Mouse (Mus musculus): ENCODE measurements around the gene Tex2. TPM values are rescaled to one million over a fixed set of nuclear protein-coding genes. Genes with fewer than 3 reads are reported as not detected.

Gene Tex2
- polyA plus RNA-seq, 1 experiment = 13.2 TPM

GRCm38 (mm10) chr11:106489036-106489693 is 124.1 kb downstream of the Tex2 start:
- no peak overlapping the region for H3K4me3 ChIP-seq (ENCODE audit: control insufficient read depth, insufficient read depth, low read length)
- peaks cover 3% of the 10 kb centered on the region; the same call in 1 of the 2 replicates for H3K27me3 ChIP-seq (ENCODE audit: control insufficient read depth, insufficient read depth, low read length)
- TF ChIP-seq CTCF (IDR thresholded peaks at IDR 0.05; ENCODE audit: borderline replicate concordance, control insufficient read depth, extremely low read depth, insufficient read depth, low read length, poor library complexity) (no peak), POLR2A (IDR thresholded peaks at IDR 0.05; ENCODE audit: control insufficient read depth, extremely low read depth, insufficient read depth, low read length, poor library complexity) (no peak)
- DNase-seq = no peak
- no peaks in the 10 kb centered on the region for H3K36me3 ChIP-seq (ENCODE audit: control insufficient read depth, insufficient read depth, low read length)
- H3K27ac ChIP-seq (ENCODE audit: control insufficient read depth, insufficient read depth, low read length) = no peak overlapping the region
- WGBS = 74% methylated on average over 7 of the region's 7 CpGs
- H3K4me1 ChIP-seq (replicated peaks; ENCODE audit: control insufficient read depth, insufficient read depth, low read length) = peaks cover 9% of the 10 kb centered on the region

- Histone ChIP-seq H3K27ac (ENCODE audit: control insufficient read depth, insufficient read depth, low read length) (no peak overlapping the region), H3K4me3 (ENCODE audit: control insufficient read depth, insufficient read depth, low read length) (peak overlapping the region; percentile 29), H3K27me3 (ENCODE audit: control insufficient read depth, insufficient read depth, low read length) (peaks cover 3% of the 10 kb centered on the region; the same call in 1 of the 2 replicates), H3K36me3 (ENCODE audit: control insufficient read depth, insufficient read depth, low read length) (no peaks in the 10 kb centered on the region), H3K4me1 (replicated peaks; ENCODE audit: control insufficient read depth, insufficient read depth, low read length) (peaks cover 9% of the 10 kb centered on the region)
- 14% methylated on average over 17 of the region's 17 CpGs for WGBS
- TF ChIP-seq CTCF (IDR thresholded peaks at IDR 0.05; ENCODE audit: borderline replicate concordance, control insufficient read depth, extremely low read depth, insufficient read depth, low read length, poor library complexity) (no peak), POLR2A (IDR thresholded peaks at IDR 0.05; ENCODE audit: control insufficient read depth, extremely low read depth, insufficient read depth, low read length, poor library complexity) (no peak)
- DNase-seq = no peak
These were observed 125.1 kb downstream of the Tex2 start for GRCm38 (mm10) chr11:106488126-106488561.

DNA sequence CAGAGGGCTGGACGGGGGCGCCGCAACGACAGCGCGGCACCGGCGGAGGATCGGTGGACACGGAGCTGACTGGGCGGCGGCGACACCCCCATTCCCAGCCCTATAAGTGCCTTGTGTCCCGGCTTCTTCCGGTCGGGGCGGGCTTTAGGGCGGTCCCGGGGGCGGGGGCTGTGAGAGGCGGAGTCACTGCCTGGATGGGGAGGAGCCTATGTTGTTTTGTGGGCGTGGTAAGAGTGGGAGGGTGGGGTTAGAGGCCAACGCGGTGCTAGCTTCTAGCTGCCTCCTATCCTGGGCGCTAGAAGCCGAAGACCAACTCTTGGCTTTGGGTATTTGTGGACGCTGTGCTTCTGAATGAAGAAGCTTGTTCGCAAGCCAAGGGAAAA is 125.5 kb downstream of the Tex2 start, which contains the start of gene Ern1:
Ern1 (minus strand) TSS at position 120 of the 383 bp plus-strand sequence.
- Histone ChIP-seq H3K4me3 (ENCODE audit: control insufficient read depth, insufficient read depth, low read length) (peak within 1 kb of the TSS; percentile 61), H3K4me1 (replicated peaks; ENCODE audit: control insufficient read depth, insufficient read depth, low read length) (peaks cover 9% of the 10 kb centered on the region), H3K27me3 (ENCODE audit: control insufficient read depth, insufficient read depth, low read length) (peaks cover 3% of the 10 kb centered on the region; the same call in 1 of the 2 replicates), H3K27ac (ENCODE audit: control insufficient read depth, insufficient read depth, low read length) (no peak within 1 kb of the TSS), H3K36me3 (ENCODE audit: control insufficient read depth, insufficient read depth, low read length) (no peaks in the 10 kb centered on the region)
- TF ChIP-seq POLR2A (IDR thresholded peaks at IDR 0.05; ENCODE audit: control insufficient read depth, extremely low read depth, insufficient read depth, low read length, poor library complexity) (peak; percentile 51; the same call in 1 of the 2 replicates), CTCF (IDR thresholded peaks at IDR 0.05; ENCODE audit: borderline replicate concordance, control insufficient read depth, extremely low read depth, insufficient read depth, low read length, poor library complexity) (no peak)
- 2% methylated on average over 28 of the region's 28 CpGs for WGBS
- DNase-seq = peak; percentile 96

- TF ChIP-seq CTCF (IDR thresholded peaks at IDR 0.05; ENCODE audit: borderline replicate concordance, control insufficient read depth, extremely low read depth, insufficient read depth, low read length, poor library complexity) (no peak), POLR2A (IDR thresholded peaks at IDR 0.05; ENCODE audit: control insufficient read depth, extremely low read depth, insufficient read depth, low read length, poor library complexity) (no peak)
- Histone ChIP-seq H3K27me3 (ENCODE audit: control insufficient read depth, insufficient read depth, low read length) (peaks cover 3% of the 10 kb centered on the region; the same call in 1 of the 2 replicates), H3K4me1 (replicated peaks; ENCODE audit: control insufficient read depth, insufficient read depth, low read length) (peaks cover 9% of the 10 kb centered on the region), H3K27ac (ENCODE audit: control insufficient read depth, insufficient read depth, low read length) (no peak overlapping the region), H3K4me3 (ENCODE audit: control insufficient read depth, insufficient read depth, low read length) (peak overlapping the region; percentile 61), H3K36me3 (ENCODE audit: control insufficient read depth, insufficient read depth, low read length) (no peaks in the 10 kb centered on the region)
- under 1% methylated on average over 82 of the region's 86 CpGs for WGBS
- peak; percentile 15 for DNase-seq
These were observed 126.1 kb downstream of the Tex2 start for GRCm38 (mm10) chr11:106486866-106487732.

DNA sequence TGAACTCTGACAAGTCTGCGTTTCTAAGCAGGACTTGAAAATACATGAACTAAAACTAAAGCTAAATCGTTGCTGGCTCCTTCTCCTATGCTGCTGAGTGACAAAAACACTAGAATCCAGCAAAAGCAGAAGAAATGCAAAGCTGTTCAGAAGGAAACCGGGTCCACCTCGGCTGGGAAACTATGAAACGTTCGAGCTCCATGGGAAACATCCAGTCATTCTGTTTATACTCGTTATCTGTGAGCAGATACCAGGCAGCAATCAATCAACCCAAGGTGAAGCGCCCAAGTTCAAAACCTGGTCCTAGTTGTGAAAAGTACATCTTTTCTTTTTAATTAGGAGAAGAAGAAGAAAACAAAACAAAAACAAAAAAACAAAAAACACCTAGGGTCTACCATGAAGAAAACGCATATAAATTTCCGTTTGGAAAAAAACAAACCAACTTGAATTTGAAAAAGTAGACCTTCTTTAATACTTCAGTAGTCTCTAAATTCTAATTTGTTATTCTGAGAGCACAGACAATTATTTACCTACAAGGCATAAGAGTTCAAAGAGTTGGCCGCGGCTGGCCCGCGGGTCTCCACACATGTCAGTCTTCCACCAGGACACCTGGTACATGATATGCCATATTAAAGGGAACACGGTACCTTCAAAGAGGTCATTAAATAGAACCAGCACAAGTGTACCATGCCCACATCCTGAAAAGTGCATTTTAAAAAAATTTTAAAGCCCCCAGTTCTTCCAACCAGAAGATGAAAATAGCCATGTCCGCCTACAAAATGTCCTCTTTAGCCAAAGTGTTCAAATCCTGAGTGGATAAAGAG is 127.0 kb downstream of the Tex2 start:
- Histone ChIP-seq H3K27ac (ENCODE audit: control insufficient read depth, insufficient read depth, low read length) (no peak overlapping the region), H3K4me1 (replicated peaks; ENCODE audit: control insufficient read depth, insufficient read depth, low read length) (peaks cover 9% of the 10 kb centered on the region), H3K4me3 (ENCODE audit: control insufficient read depth, insufficient read depth, low read length) (no peak overlapping the region), H3K27me3 (ENCODE audit: control insufficient read depth, insufficient read depth, low read length) (peaks cover 3% of the 10 kb centered on the region; the same call in 1 of the 2 replicates), H3K36me3 (ENCODE audit: control insufficient read depth, insufficient read depth, low read length) (no peaks in the 10 kb centered on the region)
- no peak for DNase-seq
- 11% methylated on average over 16 of the region's 16 CpGs for WGBS
- TF ChIP-seq CTCF (IDR thresholded peaks at IDR 0.05; ENCODE audit: borderline replicate concordance, control insufficient read depth, extremely low read depth, insufficient read depth, low read length, poor library complexity) (no peak), POLR2A (IDR thresholded peaks at IDR 0.05; ENCODE audit: control insufficient read depth, extremely low read depth, insufficient read depth, low read length, poor library complexity) (no peak)

Measured in thymus, adult 2 months (tissue).